Mouse (Mus musculus) midbrain, embryonic 11.5 days (tissue): Measurements from ENCODE around the gene Tap1. TPM values are rescaled to one million over a fixed set of nuclear protein-coding genes. Genes with fewer than 3 reads are reported as not detected.

ENCODE experiments used
- ATAC-seq: fragments of 200-750 bp; cut with Nextera tagmentation; 2 replicates; pipeline ENCODE4 v1.8.0; 2017; ENCODE audit warnings: moderate TSS enrichment, moderate library complexity; ENCODE audit not compliant: low FRiP score
- DNase-seq: peaks from one replicate; pipeline ENCODE4 v3.0.0; 2015; ENCODE audit warnings: low spot score; ENCODE audit errors: missing footprints
- H3K27ac ChIP-seq: fragments of 300-500 bp; sonication (generic); 2 replicates; pipeline ENCODE4 v1.5.1; 2014; ENCODE audit warnings: low read depth, low read length
- H3K27me3 ChIP-seq: fragments of 300-500 bp; sonication (generic); 2 replicates; pipeline ENCODE4 v1.6.1; 2014; ENCODE audit warnings: mild to moderate bottlenecking, low read length, moderate library complexity, mixed read lengths; ENCODE audit not compliant: control insufficient read depth, insufficient read depth
- H3K36me3 ChIP-seq: fragments of 300-500 bp; sonication (generic); 2 replicates; pipeline ENCODE4 v1.6.1; 2014; ENCODE audit warnings: mild to moderate bottlenecking, low read length, moderate library complexity, mixed read lengths; ENCODE audit not compliant: control insufficient read depth, insufficient read depth
- H3K4me1 ChIP-seq: fragments of 300-500 bp; sonication (generic); 2 replicates; pipeline ENCODE4 v1.6.1; 2014; ENCODE audit warnings: low read length; ENCODE audit not compliant: control insufficient read depth, insufficient read depth
- H3K4me2 ChIP-seq: fragments of 300-500 bp; sonication (generic); 2 replicates; pipeline ENCODE4 v1.6.1; 2014; ENCODE audit warnings: mild to moderate bottlenecking, moderate library complexity
- H3K4me3 ChIP-seq: fragments of 300-500 bp; sonication (generic); 2 replicates; pipeline ENCODE4 v1.5.1; 2014; ENCODE audit warnings: low read depth, low read length
- H3K9ac ChIP-seq: fragments of 300-500 bp; sonication (generic); 2 replicates; pipeline ENCODE4 v1.6.1; 2014; ENCODE audit warnings: low read length
- H3K9me3 ChIP-seq: fragments of 300-500 bp; sonication (generic); 2 replicates; pipeline ENCODE4 v1.6.1; 2016; ENCODE audit warnings: low read length; ENCODE audit not compliant: control insufficient read depth
- WGBS: fragments of 180-500 bp; shearing (Covaris S2); extraction: QIAGEN DNeasy Blood & Tissue Kit; methylation state at CpG from one replicate; pipeline ENCODE4 v1.1.7; 2014; 5-methylcytosine and 5-hydroxymethylcytosine counted together
- polyA plus RNA-seq: library from polyadenylated mRNA; unstranded; fragments of >200 nt; fragmentation: Nextera tagmentation; extraction: Ambion mirVana; gene quantifications from 2 replicates; pipeline ENCODE4 v1.2.1, GENCODE M21; 2014

The Tap1 gene
- 0.77 and 1.7 TPM in 2 replicates for polyA plus RNA-seq

DNA sequence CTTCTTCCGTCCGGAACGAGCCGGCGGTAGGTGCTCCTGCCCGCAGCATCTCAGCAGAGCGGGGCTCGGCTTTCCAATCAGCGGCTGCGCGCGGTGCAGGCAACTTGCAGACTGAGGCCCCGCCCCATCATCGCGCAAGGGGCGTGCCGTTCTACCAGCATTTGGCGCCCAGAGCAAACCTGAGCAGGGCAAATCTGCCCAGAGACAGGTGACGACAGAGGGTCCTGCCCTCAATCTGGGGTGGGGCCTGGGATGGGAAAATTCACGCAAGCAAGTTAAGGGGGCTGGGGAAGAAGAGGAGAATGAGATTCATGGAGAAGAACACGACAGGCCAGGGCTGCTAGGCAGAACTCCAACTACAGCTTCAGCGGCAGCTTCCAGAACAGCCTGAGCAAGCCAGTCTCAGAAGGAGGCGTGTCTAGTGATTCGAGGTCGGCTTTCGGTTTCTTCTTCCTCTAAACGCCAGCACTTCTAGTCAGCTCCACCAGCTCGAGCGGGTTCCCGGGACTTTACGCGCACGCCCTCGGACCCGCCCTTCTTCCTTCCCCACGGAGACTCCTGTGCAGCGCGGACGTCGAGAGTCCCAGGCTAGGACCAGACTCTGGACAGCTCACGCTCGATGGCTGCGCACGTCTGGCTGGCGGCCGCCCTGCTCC is at the start of gene Tap1, which contains the start of gene Psmb9:
Gene Tap1 (plus strand): TSS at position 293 of the 656 bp plus-strand sequence.
Gene Psmb9 (minus strand): TSS at position 504 of the 656 bp plus-strand sequence.
- WGBS: under 1% methylated on average over 46 of the region's 46 CpGs
- peaks cover 11% of the 10 kb centered on the region for H3K4me1 ChIP-seq
- H3K27ac ChIP-seq: no peak within 1 kb of the TSS
- H3K9ac ChIP-seq: peak within 1 kb of the TSS; percentile 33
- ATAC-seq (peak; percentile 88), DNase-seq (peak; percentile 99)
- peak within 1 kb of the TSS; percentile 30 for H3K4me3 ChIP-seq
- H3K4me2 ChIP-seq: peak within 1 kb of the TSS; percentile 55
- H3K27me3 ChIP-seq: peaks cover 39% of the 10 kb centered on the region
- H3K9me3 ChIP-seq: no peaks in the 10 kb centered on the region
- no peaks in the 10 kb centered on the region for H3K36me3 ChIP-seq

DNA sequence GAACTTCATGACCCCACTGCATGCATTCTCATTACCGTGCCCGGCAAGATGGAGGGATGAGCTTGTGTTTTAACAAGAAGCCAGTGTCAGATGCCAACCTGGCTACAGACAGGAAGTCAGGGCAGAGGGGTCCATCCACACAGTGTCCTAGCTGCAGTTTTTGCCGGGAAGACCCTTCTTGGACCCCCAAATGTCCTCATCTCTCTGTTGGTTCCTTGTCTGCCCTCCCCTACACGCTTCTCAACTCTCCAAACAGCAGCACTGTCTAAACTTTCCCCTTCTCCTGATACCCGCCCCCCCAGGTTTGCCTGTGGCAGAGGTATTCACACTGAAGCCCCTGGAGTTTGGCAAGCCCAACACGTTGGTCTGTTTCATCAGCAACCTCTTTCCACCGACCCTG is 49.8 kb upstream of the Tap1 start:
- H3K36me3 ChIP-seq: no peaks in the 10 kb centered on the region
- H3K9me3 ChIP-seq: no peaks in the 10 kb centered on the region
- no peak overlapping the region for H3K9ac ChIP-seq
- DNase-seq (no peak), ATAC-seq (no peak)
- 74% methylated on average over 7 of the region's 7 CpGs for WGBS
- H3K4me1 ChIP-seq: peaks cover 3% of the 10 kb centered on the region; the same call in 1 of the 2 replicates
- H3K27ac ChIP-seq: no peak overlapping the region
- peaks cover 23% of the 10 kb centered on the region for H3K27me3 ChIP-seq
- no peak overlapping the region for H3K4me3 ChIP-seq
- no peak overlapping the region for H3K4me2 ChIP-seq

DNA sequence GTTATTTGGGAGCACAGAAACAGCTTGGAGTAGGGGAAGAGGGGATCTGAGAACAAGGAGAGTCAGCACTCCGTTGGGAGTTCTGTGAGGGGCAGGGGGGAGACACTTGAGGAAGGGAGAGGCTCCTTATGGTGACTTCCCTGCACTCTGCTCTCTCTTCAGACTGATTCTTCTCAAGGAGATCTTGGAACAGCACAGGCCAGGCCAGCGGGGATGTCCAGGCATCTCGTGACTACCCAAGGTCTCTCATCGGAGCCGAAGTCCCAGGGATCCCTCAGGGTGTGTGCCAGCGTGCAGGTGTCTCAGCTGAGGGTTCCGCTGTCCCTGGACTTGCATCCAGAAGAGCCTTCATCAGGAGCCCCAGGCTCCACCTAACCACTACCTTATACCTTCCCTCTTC is 48.7 kb upstream of the Tap1 start:
- DNase-seq: no peak
- Histone ChIP-seq H3K4me2 (no peak overlapping the region), H3K36me3 (no peaks in the 10 kb centered on the region), H3K9ac (no peak overlapping the region), H3K4me1 (peaks cover 3% of the 10 kb centered on the region; the same call in 1 of the 2 replicates), H3K27me3 (peaks cover 23% of the 10 kb centered on the region), H3K27ac (no peak overlapping the region), H3K4me3 (no peak overlapping the region), H3K9me3 (no peaks in the 10 kb centered on the region)
- WGBS: 81% methylated on average over 7 of the region's 7 CpGs
- ATAC-seq: no peak

DNA sequence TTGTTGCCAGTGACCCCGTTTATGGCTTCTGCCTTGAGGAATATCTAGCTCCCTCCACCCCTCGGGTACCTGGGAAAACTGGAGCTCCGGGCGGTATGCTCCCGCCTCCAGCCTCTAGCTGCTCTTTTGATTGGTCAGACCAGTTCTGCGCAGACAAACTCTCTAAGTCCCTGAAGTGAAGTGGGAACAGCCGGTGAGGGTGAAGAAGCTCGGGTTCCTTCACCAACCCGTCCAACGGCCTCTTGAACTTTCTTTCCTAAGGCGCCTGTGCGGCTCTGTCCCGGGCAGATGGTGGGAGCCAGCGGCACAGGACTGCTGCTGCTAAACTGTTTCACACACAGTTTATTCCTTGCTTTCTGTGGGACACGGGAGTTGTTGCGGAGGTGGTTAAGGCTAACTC is 47.9 kb upstream of the Tap1 start:
- ATAC-seq (no peak), DNase-seq (peak; percentile 90)
- Histone ChIP-seq H3K27ac (no peak overlapping the region), H3K4me1 (peaks cover 3% of the 10 kb centered on the region; the same call in 1 of the 2 replicates), H3K4me3 (peak overlapping the region; percentile 30), H3K9me3 (no peaks in the 10 kb centered on the region), H3K9ac (peak overlapping the region; percentile 37; the same call in 1 of the 2 replicates), H3K4me2 (peak overlapping the region; percentile 51), H3K27me3 (peaks cover 23% of the 10 kb centered on the region), H3K36me3 (no peaks in the 10 kb centered on the region)
- WGBS: 1% methylated on average over 16 of the region's 16 CpGs

DNA sequence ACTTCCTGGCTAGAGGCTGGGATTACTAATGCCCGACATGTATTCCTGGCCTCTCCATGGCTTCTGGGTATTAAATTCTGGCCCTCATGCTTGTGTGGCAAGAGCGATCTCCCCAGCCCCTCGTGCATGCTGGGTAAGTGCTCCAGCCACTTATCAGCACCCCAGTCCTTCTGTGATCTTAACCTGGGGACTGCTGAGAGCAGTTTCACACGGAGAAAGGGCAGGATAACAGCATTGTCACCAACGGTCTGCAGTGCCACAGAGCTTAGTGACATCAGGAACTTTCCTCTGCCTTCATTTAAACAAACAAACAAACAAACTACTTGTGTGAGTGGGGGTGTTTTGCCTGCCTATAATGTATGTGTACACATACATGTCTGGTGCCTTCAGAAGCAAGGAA is 47.1 kb upstream of the Tap1 start:
- Histone ChIP-seq H3K4me1 (peaks cover 3% of the 10 kb centered on the region; the same call in 1 of the 2 replicates), H3K4me2 (0 out of 2 replicates have a peak overlapping the region, but pooled peaks have one; percentile 51), H3K27ac (no peak overlapping the region), H3K36me3 (no peaks in the 10 kb centered on the region), H3K9ac (no peak overlapping the region), H3K27me3 (peaks cover 23% of the 10 kb centered on the region), H3K9me3 (no peaks in the 10 kb centered on the region), H3K4me3 (no peak overlapping the region)
- 20% methylated on average over 5 of the region's 5 CpGs for WGBS
- ATAC-seq (no peak), DNase-seq (no peak)

DNA sequence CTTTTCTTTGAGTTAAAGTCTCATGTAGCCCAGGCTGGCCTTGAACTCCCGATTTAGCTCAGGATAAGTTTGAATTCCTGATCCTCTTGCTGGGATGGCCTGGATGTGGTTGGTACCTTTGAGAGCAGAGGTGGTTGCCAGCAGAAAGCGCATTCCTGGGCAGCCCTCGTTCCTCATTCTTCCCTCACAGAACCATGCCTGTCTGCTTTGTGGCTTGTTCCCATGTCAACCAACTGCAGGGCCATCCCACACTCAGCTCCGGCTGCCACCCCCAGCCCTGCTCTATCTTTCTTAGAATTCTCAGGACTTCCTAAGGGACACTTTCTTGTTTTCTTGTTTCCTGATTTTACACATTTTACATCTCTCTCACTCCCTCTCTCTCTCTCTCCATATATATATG is 45.9 kb upstream of the Tap1 start:
- ATAC-seq (no peak), DNase-seq (no peak)
- H3K36me3 ChIP-seq: no peaks in the 10 kb centered on the region
- H3K9ac ChIP-seq: no peak overlapping the region
- peaks cover 23% of the 10 kb centered on the region for H3K27me3 ChIP-seq
- 52% methylated on average over 4 of the region's 4 CpGs for WGBS
- no peak overlapping the region for H3K4me3 ChIP-seq
- no peak overlapping the region for H3K4me2 ChIP-seq
- no peaks in the 10 kb centered on the region for H3K9me3 ChIP-seq
- H3K4me1 ChIP-seq: peaks cover 3% of the 10 kb centered on the region; the same call in 1 of the 2 replicates
- H3K27ac ChIP-seq: no peak overlapping the region

DNA sequence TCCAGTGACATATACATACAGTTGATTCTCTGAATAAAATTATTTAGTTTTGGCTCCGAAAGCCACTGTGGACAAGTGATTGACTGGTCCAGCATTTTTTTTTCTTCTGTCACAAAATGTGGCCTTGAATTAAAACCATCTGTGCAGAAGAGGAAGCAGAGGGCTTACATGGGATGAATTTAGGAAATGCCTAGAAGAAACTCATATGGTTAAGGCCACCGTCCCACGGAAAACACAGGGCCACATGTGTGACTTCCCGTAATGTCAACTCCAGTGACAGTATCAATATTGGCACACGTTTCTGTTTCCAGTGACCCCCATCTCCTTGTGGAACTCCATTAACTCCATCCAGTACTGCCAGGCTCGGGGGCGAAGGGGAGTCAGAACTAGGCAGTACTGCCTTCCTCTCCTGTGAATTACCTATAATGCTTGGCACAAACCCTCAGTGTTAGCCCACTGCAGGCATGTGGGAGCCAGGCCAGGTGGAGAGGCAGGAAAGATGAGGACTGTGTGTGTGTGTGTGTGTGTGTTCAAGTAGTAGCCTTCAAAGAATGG is 44.8 kb upstream of the Tap1 start:
- ATAC-seq: no peak
- no peak overlapping the region for H3K4me2 ChIP-seq

DNA sequence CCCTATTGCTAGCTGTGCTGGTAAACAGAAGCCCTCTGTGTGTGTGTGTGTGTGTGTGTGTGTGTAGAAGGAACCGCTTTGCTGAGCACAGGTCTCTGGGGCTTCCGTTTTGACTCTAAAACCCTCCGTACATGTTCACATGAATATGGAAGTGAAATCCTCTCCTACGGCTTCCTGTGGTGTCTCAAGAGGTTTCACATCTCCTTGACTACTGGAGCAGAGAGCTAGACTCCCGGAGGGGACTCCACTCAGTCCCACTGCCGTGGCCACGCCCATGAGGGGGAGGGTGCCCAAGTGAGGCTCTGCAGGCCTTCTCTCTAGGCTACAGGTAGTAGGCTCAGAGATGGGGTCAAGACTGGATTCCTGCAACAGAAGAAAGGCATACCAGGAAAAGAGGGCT is 44.3 kb upstream of the Tap1 start, which contains the start of gene H2-DMb2:
Gene H2-DMb2 (plus strand): TSS at position 275 of the 400 bp plus-strand sequence.
- no peak within 1 kb of the TSS for H3K4me3 ChIP-seq
- H3K27me3 ChIP-seq: peaks cover 23% of the 10 kb centered on the region
- H3K4me2 ChIP-seq: no peak within 1 kb of the TSS
- no peaks in the 10 kb centered on the region for H3K36me3 ChIP-seq
- no peaks in the 10 kb centered on the region for H3K9me3 ChIP-seq
- ATAC-seq: no peak
- no peak within 1 kb of the TSS for H3K9ac ChIP-seq
- 33% methylated on average over 7 of the region's 7 CpGs for WGBS
- H3K4me1 ChIP-seq: peaks cover 3% of the 10 kb centered on the region; the same call in 1 of the 2 replicates
- H3K27ac ChIP-seq: no peak within 1 kb of the TSS
- no peak for DNase-seq

More for the DNA sequence above, 44.8 kb upstream of the Tap1 start:
- 87% methylated on average over 7 of the region's 7 CpGs for WGBS
- peaks cover 3% of the 10 kb centered on the region; the same call in 1 of the 2 replicates for H3K4me1 ChIP-seq
- no peak for DNase-seq
- no peak overlapping the region for H3K4me3 ChIP-seq
- H3K9ac ChIP-seq: no peak overlapping the region
- H3K27me3 ChIP-seq: peaks cover 23% of the 10 kb centered on the region
- no peaks in the 10 kb centered on the region for H3K36me3 ChIP-seq
- no peaks in the 10 kb centered on the region for H3K9me3 ChIP-seq
- H3K27ac ChIP-seq: no peak overlapping the region

DNA sequence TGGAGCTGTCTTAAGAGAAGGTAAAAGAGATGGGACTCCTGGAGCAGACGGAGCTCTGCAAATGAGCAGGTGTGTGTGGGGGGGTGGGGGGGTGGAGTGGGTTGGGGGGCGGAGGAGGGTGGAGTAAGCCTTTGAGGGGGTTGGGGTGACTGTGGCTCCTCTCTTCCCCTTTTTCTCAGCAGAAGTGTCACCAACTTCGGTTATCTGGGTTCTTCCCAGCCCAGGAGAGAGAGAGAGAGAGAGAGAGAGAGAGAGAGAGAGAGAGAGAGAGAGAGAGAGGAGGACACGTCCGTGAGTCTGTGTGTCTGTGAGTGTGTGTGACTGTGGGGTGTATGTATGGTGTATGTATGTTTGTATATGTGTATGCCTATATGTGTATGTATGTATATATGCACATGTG is 43.9 kb upstream of the Tap1 start:
- Histone ChIP-seq H3K36me3 (no peaks in the 10 kb centered on the region), H3K27me3 (peaks cover 19% of the 10 kb centered on the region), H3K4me1 (peaks cover 3% of the 10 kb centered on the region; the same call in 1 of the 2 replicates), H3K4me3 (no peak overlapping the region), H3K4me2 (no peak overlapping the region), H3K9ac (no peak overlapping the region), H3K27ac (no peak overlapping the region), H3K9me3 (no peaks in the 10 kb centered on the region)
- no peak for ATAC-seq
- WGBS: 83% methylated on average over 5 of the region's 5 CpGs
- DNase-seq: no peak
